ENCODE assay signal across 9 mouse cellular contexts in genomic region chr8:87700321-87700720, GRCm38 (mm10).
A peak's percentile ranks its signal among the peaks of the same experiment; 100 is the strongest.
DNase-seq lines count a peak whose midpoint lies in the region; ATAC-seq and TF ChIP-seq lines count a peak whose summit lies in the region.
"Had no signal": no experiment of that assay in that cellular context is flagged by ENCODE, and none has a peak within 500 bp of the region (broad histone marks: within the 10 kb centered on the region; RNA-seq: fewer than 3 reads in every experiment).

No protein-coding gene starts in this region.

- H3K9me3 ChIP-seq in heart, embryonic 11.5 days (replicated peaks; ENCODE audit: control insufficient read depth, low read length): no peaks in the 10 kb centered on the region
- no peaks in the 10 kb centered on the region for H3K9me3 ChIP-seq in limb, embryonic 10.5 days (replicated peaks)

- 0 out of 2 replicates have a peak, but pooled peaks cover 9% of the 10 kb centered on the region for H3K4me1 ChIP-seq in heart, embryonic 11.5 days (ENCODE audit: control insufficient read depth, insufficient read depth, low read length)
- H3K4me1 ChIP-seq in spleen, adult 2 months (ENCODE audit: control insufficient read depth, insufficient read depth, insufficient read length): no peaks in the 10 kb centered on the region
- H3K4me1 ChIP-seq in limb, embryonic 10.5 days: peaks cover 45% of the 10 kb centered on the region

- no peak for ATAC-seq in heart, embryonic 11.5 days (replicated peaks; ENCODE audit: insufficient number of reproducible peaks, low FRiP score, low TSS enrichment)

- no peak overlapping the region for H3K4me2 ChIP-seq in heart, embryonic 11.5 days

- 42% methylated on average over 12 of the region's 12 CpGs for WGBS in heart, embryonic 11.5 days (ENCODE audit: insufficient replicate concordance)
- WGBS in spleen, adult 2 months: 42% methylated on average over 12 of the region's 12 CpGs
- 54% methylated on average over 12 of the region's 12 CpGs for WGBS in limb, embryonic 10.5 days

- H3K27ac ChIP-seq in heart, embryonic 11.5 days (ENCODE audit: low read depth, low read length): no peak overlapping the region
- no peak overlapping the region for H3K27ac ChIP-seq in spleen, adult 2 months (ENCODE audit: insufficient read depth, low read length)
- H3K27ac ChIP-seq in limb, embryonic 10.5 days: no peak overlapping the region

- TF ChIP-seq POLR2A in spleen, adult 2 months (IDR thresholded peaks at IDR 0.05; ENCODE audit: low read depth, low read length): no peak

- no peak overlapping the region for H3K4me3 ChIP-seq in heart, embryonic 11.5 days (ENCODE audit: low read depth, low read length)
- no peak overlapping the region for H3K4me3 ChIP-seq in spleen, adult 2 months (ENCODE audit: extremely low read depth, insufficient read depth, insufficient read length)
- no peak overlapping the region for H3K4me3 ChIP-seq in limb, embryonic 10.5 days

- no peaks in the 10 kb centered on the region for H3K36me3 ChIP-seq in heart, embryonic 11.5 days (ENCODE audit: control insufficient read depth, insufficient read depth, low read length)
- H3K36me3 ChIP-seq in spleen, adult 2 months (ENCODE audit: control insufficient read depth, insufficient read depth, low read length): no peaks in the 10 kb centered on the region
- peaks cover 18% of the 10 kb centered on the region for H3K36me3 ChIP-seq in limb, embryonic 10.5 days

- TF ChIP-seq CTCF in spleen, adult 2 months (IDR thresholded peaks at IDR 0.05; ENCODE audit: extremely low read depth, insufficient read depth, insufficient read length, insufficient replicate concordance): no peak

- peak; percentile 42 to 59 for DNase-seq in heart, postnatal 14 days
- DNase-seq in spleen, adult 2 months (ENCODE audit: low read depth in 1 of 2, low spot score in 2 of 2): peak; percentile 21
- DNase-seq in spleen, postnatal 4 days (ENCODE audit: low spot score in 2 of 2): no peak
- DNase-seq in limb, embryonic 10.5 days (ENCODE audit: low spot score): peak; percentile 56
- DNase-seq in thymus, postnatal 4 days: peak; percentile 69
- DNase-seq in left cerebral cortex, postnatal 4 days: no peak
- DNase-seq in spleen, adult 12 weeks (ENCODE audit: low spot score): no peak
- DNase-seq: adrenal gland, adult 2 months had no signal

- no peaks in the 10 kb centered on the region for H3K27me3 ChIP-seq in heart, embryonic 11.5 days (ENCODE audit: control insufficient read depth, insufficient read depth, low read length)
- H3K27me3 ChIP-seq in spleen, adult 2 months (ENCODE audit: control insufficient read depth, insufficient read depth, low read length): no peaks in the 10 kb centered on the region
- no peaks in the 10 kb centered on the region for H3K27me3 ChIP-seq in limb, embryonic 10.5 days (ENCODE audit: low read depth, poor library complexity, severe bottlenecking)

- intact Hi-C loops in heart, postnatal 14 days (cut with DNase I): no loop called here
- intact Hi-C loops in left cerebral cortex, postnatal 4 days (cut with DNase I): loop anchor here (5.0 kb wide), 1 partner anchor 508 kb away; no protein-coding TSS in a partner anchor

- H3K9ac ChIP-seq in heart, embryonic 11.5 days (ENCODE audit: low read depth, low read length): no peak overlapping the region

Comparison
In these comparisons a context has a peak if more than half of its experiments do, and no peak if none do; other contexts are left out.
1. DNase-seq: peak in heart, postnatal 14 days (2 of 2), spleen, adult 2 months (2 of 2), limb, embryonic 10.5 days (single experiment) and thymus, postnatal 4 days (single experiment); none in spleen, postnatal 4 days (0 of 2), left cerebral cortex, postnatal 4 days (single experiment) and spleen, adult 12 weeks (single experiment).